Mouse (Mus musculus) CH12.LX (cell line): ENCODE measurements at regions not wholly inside any gene's neighbourhood (a gene's known extent, or its start where the extent isn't known, plus 50 kb on each side); places are given as distances from the start of the nearest gene placed in this dataset.

ENCODE experiments used
- DNase-seq: peaks from one replicate; pipeline ENCODE4 v3.0.0-alpha.2; 2013; ENCODE audit errors: extremely low read depth
- H3K27ac ChIP-seq: 2 replicates; pipeline ENCODE4 v1.5.1; 2012; ENCODE audit warnings: low read depth, mild to moderate bottlenecking, control low read depth, moderate library complexity; ENCODE audit not compliant: insufficient read depth
- H3K27me3 ChIP-seq: replicated peaks from 2 replicates; pipeline ENCODE3; 2012; ENCODE audit warnings: inconsistent platforms
- H3K36me3 ChIP-seq, 2 experiments: replicated peaks in 1 of 2; 2 replicates each; pipeline versions ENCODE3 to v1.6.1; 2012; ENCODE audit warnings: inconsistent platforms in 1 of 2, low read length in 1 of 2, mild to moderate bottlenecking in 1 of 2, mixed read lengths in 1 of 2, moderate library complexity in 1 of 2; ENCODE audit not compliant: control insufficient read depth in 1 of 2, insufficient read depth in 1 of 2
- H3K4me1 ChIP-seq, 2 experiments: 2 replicates each; pipeline ENCODE4 v1.6.1; 2012; ENCODE audit warnings: inconsistent platforms in 1 of 2, moderate library complexity in 1 of 2; ENCODE audit not compliant: insufficient read depth in 2 of 2, control insufficient read depth in 1 of 2
- H3K4me2 ChIP-seq: 2 replicates; pipeline ENCODE4 v1.6.1; 2012; ENCODE audit warnings: low read depth, mild to moderate bottlenecking, control low read depth; ENCODE audit not compliant: poor library complexity, insufficient read depth, severe bottlenecking
- H3K4me3 ChIP-seq, 3 experiments: fragments of 150-350 bp in 1 of 3; sonication (generic) in 1 of 3; replicated peaks in 1 of 3; 2 replicates each; pipeline versions ENCODE3 to v1.5.1; 2011 to 2012; ENCODE audit warnings: low read depth in 2 of 3, low read length in 2 of 3, mild to moderate bottlenecking in 2 of 3, moderate library complexity in 2 of 3, control low read depth in 1 of 3, improper control_type of control experiment in 1 of 3, inconsistent platforms in 1 of 3, mixed read lengths in 1 of 3; ENCODE audit not compliant: poor library complexity in 1 of 3
- H3K79me2 ChIP-seq: replicated peaks from 2 replicates; pipeline ENCODE4 v1.6.1; 2012; ENCODE audit warnings: mild to moderate bottlenecking, moderate library complexity; ENCODE audit not compliant: control insufficient read depth, poor library complexity, insufficient read depth, severe bottlenecking; ENCODE audit errors: extremely low read depth
- H3K9ac ChIP-seq: 2 replicates; pipeline ENCODE4 v1.6.1; 2012; ENCODE audit warnings: low read depth, mild to moderate bottlenecking, control low read depth, moderate library complexity; ENCODE audit not compliant: insufficient read depth
- H3K9me3 ChIP-seq: replicated peaks from 2 replicates; pipeline ENCODE3; 2012; ENCODE audit warnings: low read length, inconsistent platforms, mixed read lengths
- CHD1 ChIP-seq: IDR thresholded peaks from 2 replicates; pipeline ENCODE4 v1.6.1; 2012; ENCODE audit warnings: low read depth, low read length, improper control_type of control experiment, inconsistent platforms
- CHD2 ChIP-seq: IDR thresholded peaks from 2 replicates; pipeline ENCODE4 v1.6.1; 2011; ENCODE audit warnings: low read length, improper control_type of control experiment
- EP300 ChIP-seq: IDR thresholded peaks from 2 replicates; pipeline ENCODE4 v1.6.1; 2011; ENCODE audit warnings: low read length, improper control_type of control experiment
- IRF4 ChIP-seq: IDR thresholded peaks from 2 replicates; pipeline ENCODE4 v1.6.1; 2014; ENCODE audit warnings: low read depth, mild to moderate bottlenecking, inconsistent platforms, low read length, improper control_type of control experiment
- JUND ChIP-seq: conservative IDR thresholded peaks from 2 replicates; pipeline ENCODE4 v1.6.1; 2011; ENCODE audit warnings: low read depth, low read length, improper control_type of control experiment
- MAFK ChIP-seq: IDR thresholded peaks from 2 replicates; pipeline ENCODE4 v1.6.1; 2011; ENCODE audit warnings: low read length, improper control_type of control experiment; ENCODE audit not compliant: insufficient replicate concordance
- MEF2A ChIP-seq: IDR thresholded peaks from 2 replicates; pipeline ENCODE4 v1.6.1; 2014; ENCODE audit warnings: low read depth, mild to moderate bottlenecking, inconsistent platforms, low read length, improper control_type of control experiment, borderline replicate concordance
- NRF1 ChIP-seq: IDR thresholded peaks from 2 replicates; pipeline ENCODE4 v1.6.1; 2014; ENCODE audit warnings: low read depth, mild to moderate bottlenecking, inconsistent platforms, low read length, improper control_type of control experiment, moderate library complexity
- PAX5 ChIP-seq: IDR thresholded peaks from 2 replicates; pipeline ENCODE4 v1.6.1; 2012; ENCODE audit warnings: low read length, inconsistent platforms, mixed read lengths
- RCOR1 ChIP-seq: conservative IDR thresholded peaks from 2 replicates; pipeline ENCODE4 v1.6.1; 2012; ENCODE audit warnings: low read depth, mild to moderate bottlenecking, inconsistent platforms, low read length, improper control_type of control experiment
- SIN3A ChIP-seq: IDR thresholded peaks from 2 replicates; pipeline ENCODE4 v1.6.1; 2012; ENCODE audit warnings: low read length, improper control_type of control experiment, inconsistent platforms
- SMC3 ChIP-seq: IDR thresholded peaks from 2 replicates; pipeline ENCODE4 v1.6.1; 2011; ENCODE audit warnings: low read depth, low read length, improper control_type of control experiment
- TCF12 ChIP-seq: IDR thresholded peaks from 2 replicates; pipeline ENCODE4 v1.6.1; 2014; ENCODE audit warnings: low read depth, mild to moderate bottlenecking, inconsistent platforms, low read length, improper control_type of control experiment
- UBTF ChIP-seq: IDR thresholded peaks from 2 replicates; pipeline ENCODE4 v1.6.1; 2012; ENCODE audit warnings: low read depth, mild to moderate bottlenecking, inconsistent platforms, low read length, improper control_type of control experiment, moderate library complexity
- USF1 ChIP-seq: IDR thresholded peaks from 2 replicates; pipeline ENCODE4 v1.6.1; 2014; ENCODE audit warnings: low read depth, mild to moderate bottlenecking, inconsistent platforms, low read length, improper control_type of control experiment
- USF2 ChIP-seq: conservative IDR thresholded peaks from 2 replicates; pipeline ENCODE4 v1.6.1; 2011; ENCODE audit warnings: low read depth, low read length, improper control_type of control experiment
- dilution Hi-C: fragments of 300-500 bp; cut with MboI; formaldehyde crosslinking; loops from 2 replicates; pipeline ENCODE4 v1.14.3; 2020; ENCODE audit warnings: low sequenced_read_pairs; ENCODE audit not compliant: extremely low pct_unique_long_range_greater_than_20kb, extremely low pct_ligation_motif_present
- in situ Hi-C: fragments of 300-500 bp; cut with MboI; formaldehyde crosslinking; loops from 3 replicates; pipeline ENCODE4 v1.14.3; 2019; ENCODE audit warnings: low sequenced_read_pairs, low pct_ligation_motif_present, low pct_unique_long_range_greater_than_20kb, mixed read lengths

GRCm38 (mm10) chr13:116118664-116119063 lies 190.8 kb downstream of the Isl1 start:
- no peaks in the 10 kb centered on the region for H3K36me3 ChIP-seq
- in situ Hi-C loops, result no loop called here
- DNase-seq, result no peak
- H3K27ac ChIP-seq, result no peak overlapping the region
- no peaks in the 10 kb centered on the region for H3K79me2 ChIP-seq
- TF ChIP-seq MAFK, result no peak
- no peak for TF ChIP-seq UBTF
- TF ChIP-seq, all 38 proteins: peak for 0
- Histone ChIP-seq H3K4me2 (no peak overlapping the region), H3K9ac (no peak overlapping the region), H3K4me1 (no peaks in the 10 kb centered on the region), H3K4me3 (no peak overlapping the region), H3K27me3 (no peaks in the 10 kb centered on the region), H3K9me3 (peaks cover 20% of the 10 kb centered on the region)
- dilution Hi-C loops, result no loop called here

- H3K36me3 ChIP-seq, result no peaks in the 10 kb centered on the region
- DNase-seq, result no peak
- H3K9ac ChIP-seq, result no peak overlapping the region
- dilution Hi-C loops (no loop called here), in situ Hi-C loops (no loop called here)
- H3K4me3 ChIP-seq, result no peak overlapping the region
- no peak overlapping the region for H3K4me2 ChIP-seq
- H3K79me2 ChIP-seq, result no peaks in the 10 kb centered on the region
- H3K4me1 ChIP-seq, result no peaks in the 10 kb centered on the region
- peaks cover 15% of the 10 kb centered on the region for H3K9me3 ChIP-seq
- no peaks in the 10 kb centered on the region for H3K27me3 ChIP-seq
- TF ChIP-seq USF1 (no peak), JUND (no peak), SMC3 (no peak), IRF4 (no peak), CHD2 (no peak), SIN3A (no peak), CHD1 (no peak), NRF1 (no peak), TCF12 (no peak), EP300 (no peak), USF2 (no peak), MEF2A (no peak), MAFK (no peak), RCOR1 (no peak), PAX5 (no peak)
- no peak overlapping the region for H3K27ac ChIP-seq
Measured at GRCm38 (mm10) chr13:116111032-116111808, 198.3 kb downstream of the Isl1 start.
